Mouse (Mus musculus) retina, embryonic 14.5 days (tissue): ENCODE results near the gene Sdf4.

ENCODE experiments used
- DNase-seq: peaks from one replicate; pipeline ENCODE4 v3.0.0-alpha.2; 2015; ENCODE audit warnings: low spot score

Gene Sdf4

GRCm38 (mm10) chr4:156008369-156008768, 15.7 kb downstream of the Sdf4 start:
- DNase-seq, result no peak

DNA sequence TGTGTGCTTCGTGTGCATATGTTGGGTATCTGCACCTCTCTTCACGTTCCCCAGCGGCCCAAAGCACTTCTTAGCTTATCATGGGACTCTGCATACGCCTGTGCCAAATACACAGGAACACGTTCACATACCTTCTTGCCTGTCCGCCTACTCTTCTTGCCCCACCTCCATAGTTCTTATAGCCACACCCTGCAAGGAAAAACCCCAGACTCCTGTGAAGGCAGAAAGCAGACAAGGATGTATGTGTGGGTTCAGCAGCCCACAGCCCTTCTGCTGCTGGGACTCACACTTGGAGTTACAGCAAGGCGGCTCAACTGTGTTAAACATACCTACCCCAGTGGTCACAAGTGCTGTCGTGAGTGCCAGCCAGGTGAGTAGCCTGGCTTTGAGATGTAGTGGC, 21.0 kb downstream of the Sdf4 start, which contains the start of gene Tnfrsf4:
Tnfrsf4 (plus strand) TSS at position 207 of the 400 bp plus-strand sequence.
- DNase-seq, result no peak

GRCm38 (mm10) chr4:156014436-156014835, 21.8 kb downstream of the Sdf4 start:
- no peak for DNase-seq

GRCm38 (mm10) chr4:156019771-156020170, 27.1 kb downstream of the Sdf4 start:
- DNase-seq, result no peak

- no peak for DNase-seq
These were observed 28.7 kb downstream of the Sdf4 start for GRCm38 (mm10) chr4:156021381-156021780.

- DNase-seq, result no peak
These were observed 29.3 kb downstream of the Sdf4 start for GRCm38 (mm10) chr4:156021942-156022419.

DNA sequence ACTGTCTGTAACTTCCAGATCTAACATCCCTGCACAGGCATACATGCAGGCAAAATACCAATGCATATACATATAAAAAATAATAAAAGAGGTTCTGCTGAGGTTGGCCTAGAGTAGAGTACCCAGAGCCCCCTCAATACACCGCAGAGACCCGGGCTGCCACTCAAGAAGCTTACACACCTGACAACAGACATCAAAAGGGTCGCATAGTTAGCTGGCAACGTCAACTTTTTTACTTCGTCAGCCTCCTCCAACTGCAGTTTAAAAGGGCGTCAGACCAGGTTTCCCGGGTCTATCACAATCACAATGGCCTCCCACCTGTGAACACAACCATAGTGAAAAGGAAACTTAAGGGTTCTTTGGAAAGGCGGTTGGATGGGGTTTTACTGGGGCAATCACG, 30.8 kb downstream of the Sdf4 start:
- no peak for DNase-seq

DNA sequence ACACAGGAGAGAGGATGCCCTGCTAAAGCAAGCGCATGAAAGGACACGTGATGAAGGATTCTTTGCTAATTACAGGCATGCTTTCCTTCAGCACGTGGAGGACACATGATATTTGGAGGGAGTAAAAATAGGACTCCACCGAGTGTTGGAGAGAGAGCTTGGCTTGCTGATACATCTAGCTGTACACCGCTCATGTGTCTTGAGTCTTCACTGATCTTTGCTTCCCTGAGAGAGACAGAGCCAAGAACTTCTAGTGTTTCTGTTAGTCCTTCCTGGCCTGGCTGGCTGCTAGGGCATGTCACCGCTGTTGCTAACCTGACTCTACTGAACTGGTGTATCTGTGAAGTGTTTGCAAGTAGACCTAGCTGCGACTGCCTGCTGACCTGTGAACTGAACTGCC, 31.5 kb downstream of the Sdf4 start:
- no peak for DNase-seq

DNA sequence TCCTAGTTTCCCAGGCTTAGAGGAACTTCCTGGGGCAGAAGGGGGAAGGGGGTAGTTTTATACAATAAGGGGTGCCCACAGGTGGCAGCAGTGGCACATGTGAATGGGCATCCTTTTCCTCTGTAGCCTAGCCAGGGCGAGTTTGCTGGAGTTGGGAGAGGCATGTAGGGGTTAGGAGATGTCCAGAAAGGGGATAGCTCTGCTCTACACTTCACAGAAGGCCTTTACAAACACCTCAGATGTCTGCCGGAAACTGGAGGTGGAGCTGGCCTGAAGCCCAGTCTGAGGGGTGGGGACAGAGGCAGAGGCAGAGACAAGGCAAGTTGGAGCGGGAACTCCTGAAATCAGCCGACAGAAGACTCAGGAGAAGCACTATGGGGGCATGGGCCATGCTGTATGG, 33.3 kb downstream of the Sdf4 start, which contains the start of gene Tnfrsf18:
Tnfrsf18 (plus strand) TSS at position 152 of the 400 bp plus-strand sequence.
- DNase-seq, result no peak

DNA sequence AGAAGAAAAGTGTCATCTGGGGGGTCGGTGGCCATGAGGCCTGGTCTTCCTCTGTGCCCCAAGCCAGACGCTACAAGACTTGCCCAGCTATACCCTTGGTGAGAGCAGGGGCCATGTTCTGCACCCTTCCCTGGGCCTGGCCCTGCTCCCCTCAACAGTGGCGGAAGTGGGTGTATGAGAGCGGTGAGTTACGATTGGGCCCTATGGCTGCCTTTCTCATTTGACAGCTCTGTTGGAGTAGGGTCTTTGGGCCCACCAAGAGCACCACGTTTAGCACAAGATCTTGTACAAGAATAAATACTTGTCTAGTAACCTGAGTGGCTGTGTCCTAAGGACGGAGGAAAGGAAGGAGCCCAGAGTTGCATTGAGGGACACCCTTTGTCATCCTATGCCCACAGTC, 35.9 kb downstream of the Sdf4 start:
- DNase-seq, result no peak

DNA sequence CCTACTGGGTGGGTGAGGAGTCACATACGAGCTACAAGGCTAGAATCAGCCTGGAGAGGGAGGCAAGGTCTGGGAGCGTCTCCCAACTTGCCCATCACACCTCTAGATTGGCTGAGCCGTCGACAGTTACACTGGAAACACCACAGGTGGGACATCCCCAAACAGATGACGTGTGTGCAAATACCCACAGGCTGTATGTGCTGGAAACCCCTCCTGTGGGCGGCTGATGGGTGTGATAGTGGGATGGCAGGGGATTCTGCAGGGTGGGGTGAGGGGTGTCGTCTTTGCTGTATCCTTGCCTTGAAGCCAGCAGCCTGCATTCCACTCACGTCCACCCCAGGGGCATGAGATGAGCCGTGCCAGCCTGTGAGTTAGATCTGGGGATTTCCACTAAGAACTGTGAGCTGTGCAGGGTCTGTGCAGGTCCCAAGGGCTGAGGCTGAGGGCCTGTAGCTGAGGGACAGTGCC, 38.0 kb downstream of the Sdf4 start:
- peak; percentile 2 for DNase-seq

DNA sequence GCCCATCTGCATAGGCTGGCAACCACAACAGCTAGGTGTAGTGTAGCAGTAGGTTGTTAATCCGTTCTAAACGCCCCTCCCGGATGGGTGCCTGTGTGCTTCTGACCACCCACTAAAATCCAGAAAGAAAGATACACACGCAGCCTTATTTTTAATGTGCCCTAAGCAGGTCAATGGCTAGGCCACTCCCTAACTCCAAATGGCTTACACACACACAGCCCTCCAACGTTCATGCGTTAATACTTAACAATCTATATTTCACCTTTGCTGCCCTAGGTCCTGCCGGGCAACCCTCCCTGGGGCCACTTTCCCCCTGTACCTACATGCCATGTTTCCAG, 38.6 kb downstream of the Sdf4 start:
- DNase-seq, result no peak

- peak; percentile 85 for DNase-seq
These were observed 39.1 kb downstream of the Sdf4 start for GRCm38 (mm10) chr4:156031593-156032391.

DNA sequence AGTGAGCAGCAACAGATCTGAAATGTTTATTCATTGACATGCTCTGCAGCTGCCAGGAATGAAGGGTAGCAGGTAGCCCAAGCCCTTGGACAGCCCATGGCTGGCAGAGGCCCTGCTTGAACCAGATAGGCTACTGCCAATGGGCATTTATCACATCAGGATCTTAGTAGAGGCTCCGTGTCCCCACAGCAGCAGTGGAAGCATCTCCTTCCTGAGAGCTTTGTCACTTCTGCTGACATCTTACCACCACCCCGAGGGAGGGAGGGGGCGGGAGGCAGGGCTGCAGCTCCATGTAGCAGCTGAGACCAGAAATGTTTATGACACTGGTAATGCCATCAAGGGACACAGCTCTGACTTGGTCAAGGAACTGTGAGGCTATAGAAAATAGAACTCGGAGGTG, 40.2 kb downstream of the Sdf4 start:
- no peak for DNase-seq

DNA sequence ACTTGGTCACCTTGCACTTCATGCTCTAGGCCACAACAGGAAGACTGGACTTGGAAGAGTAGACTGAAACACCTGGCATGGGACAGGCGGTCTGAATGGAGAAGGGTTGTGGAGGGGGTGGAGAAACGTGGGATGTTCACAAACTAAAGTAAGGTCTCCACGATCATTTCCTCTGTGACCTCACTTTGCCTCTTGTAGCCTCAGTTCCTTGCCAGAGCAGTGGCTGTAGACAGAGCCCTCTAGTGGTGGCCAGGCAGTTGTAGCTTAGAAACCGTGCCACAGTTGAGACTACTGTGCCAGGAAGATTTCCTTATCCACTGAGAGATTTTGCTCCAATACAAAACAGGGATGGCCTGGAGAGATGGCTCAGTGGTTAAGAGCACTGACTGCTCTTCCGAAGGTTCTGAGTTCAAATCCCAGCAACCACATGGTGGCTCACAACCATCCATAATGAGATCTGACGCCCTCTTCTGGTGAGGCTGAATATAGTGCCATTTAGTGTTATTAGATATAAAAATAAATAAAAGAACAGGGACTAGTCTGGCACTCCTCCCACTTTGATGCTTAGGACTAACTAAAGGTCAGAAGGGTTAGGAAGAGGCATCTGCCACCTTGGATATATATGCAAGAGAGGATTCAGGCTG, 40.9 kb downstream of the Sdf4 start:
- peak; percentile 72 for DNase-seq

DNA sequence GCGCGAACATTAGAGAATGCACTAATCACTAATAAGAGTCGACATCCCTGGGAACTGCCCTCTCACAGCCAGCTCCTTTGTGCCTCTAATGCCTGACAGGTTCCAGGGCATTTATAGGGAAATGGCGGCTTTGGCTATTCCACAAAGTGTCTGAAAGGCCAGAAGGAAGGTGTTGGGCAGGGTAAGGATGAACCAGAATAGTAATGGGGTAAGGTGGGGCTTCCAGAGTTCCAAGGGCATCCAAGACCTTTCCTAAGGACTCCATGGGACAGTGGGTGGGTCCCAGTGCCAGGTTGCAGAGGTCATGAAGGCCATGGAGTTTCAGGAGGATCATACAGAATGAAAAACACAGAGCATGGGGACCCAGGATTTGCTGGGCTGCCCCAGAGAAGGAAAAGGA, 41.6 kb downstream of the Sdf4 start:
- peak; percentile 5 for DNase-seq

- peak; percentile 13 for DNase-seq
These were observed 42.2 kb downstream of the Sdf4 start for GRCm38 (mm10) chr4:156034901-156035300.

- no peak for DNase-seq
These were observed 52.1 kb downstream of the Sdf4 start for GRCm38 (mm10) chr4:156044754-156045153.

DNA sequence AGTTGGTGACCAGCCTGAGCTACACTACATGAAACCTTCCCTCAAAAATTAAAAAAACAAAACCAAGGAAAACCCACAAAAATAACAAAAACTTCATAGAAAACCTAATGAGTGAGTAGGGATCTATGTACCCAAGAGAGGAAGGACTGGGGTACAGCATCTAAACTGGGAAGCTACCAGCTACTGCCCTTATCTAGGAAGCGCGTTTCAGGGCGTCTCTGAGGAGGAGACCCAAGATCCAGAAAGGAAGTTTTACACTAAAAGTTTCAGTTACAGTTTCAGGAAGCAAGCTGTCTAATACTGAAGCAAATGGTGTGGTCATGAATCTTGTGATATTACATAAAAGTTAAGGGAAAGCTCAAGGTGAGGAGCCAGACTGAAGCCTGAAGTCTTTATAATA, 57.1 kb downstream of the Sdf4 start:
- no peak for DNase-seq

- DNase-seq, result no peak
These were observed 57.8 kb downstream of the Sdf4 start for GRCm38 (mm10) chr4:156050391-156050980.

- DNase-seq, result no peak
These were observed 60.4 kb downstream of the Sdf4 start for GRCm38 (mm10) chr4:156053113-156053512.

GRCm38 (mm10) chr4:156054130-156054529, 61.5 kb downstream of the Sdf4 start:
- DNase-seq, result no peak

DNA sequence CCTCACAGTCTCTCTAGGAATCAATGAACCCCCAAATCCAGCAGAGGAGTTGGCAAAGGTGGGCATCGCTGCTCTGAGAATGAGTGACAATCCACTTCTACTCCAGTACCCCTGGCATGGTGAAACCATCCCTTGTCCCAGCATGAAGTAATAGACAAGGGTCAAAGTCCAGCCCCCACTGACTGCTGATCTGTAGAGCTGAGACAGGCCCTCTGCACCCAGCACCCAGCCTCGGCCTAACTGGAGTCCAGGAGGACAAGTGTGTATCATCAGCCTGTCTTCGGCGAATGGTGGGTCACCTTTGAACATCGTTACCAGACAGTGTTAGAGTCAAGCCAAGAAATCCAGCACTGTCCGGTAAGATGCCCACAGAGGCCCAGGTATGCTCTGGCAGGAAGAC, 61.9 kb downstream of the Sdf4 start:
- DNase-seq, result no peak
